Mouse (Mus musculus) liver, postnatal 0 days (tissue): ENCODE measurements at regions not wholly inside any gene's neighbourhood (a gene's known extent, or its start where the extent isn't known, plus 50 kb on each side); places are given as distances from the start of the nearest gene placed in this dataset.

Experiments
- ATAC-seq: fragments of 200-750 bp; cut with Nextera tagmentation; 2 replicates; pipeline ENCODE4 v1.8.0; 2017; ENCODE audit warnings: mild to moderate bottlenecking, moderate library complexity
- DNase-seq: peaks from one replicate; pipeline ENCODE4 v3.0.0-alpha.2; 2016
- H3K27ac ChIP-seq: fragments of 300-500 bp; sonication (generic); 2 replicates; pipeline ENCODE4 v1.5.1; 2014; ENCODE audit warnings: antibody characterized with exemption, moderate library complexity, mild to moderate bottlenecking, low read depth
- H3K27me3 ChIP-seq: fragments of 300-500 bp; sonication (generic); 2 replicates; pipeline ENCODE4 v1.6.1; 2014; ENCODE audit warnings: low read length, control low read depth, mixed read lengths; ENCODE audit not compliant: insufficient read depth
- H3K36me3 ChIP-seq: fragments of 300-500 bp; sonication (generic); replicated peaks from 2 replicates; pipeline ENCODE4 v1.6.1; 2014; ENCODE audit warnings: mild to moderate bottlenecking, control low read depth, low read length, moderate library complexity, mixed read lengths; ENCODE audit not compliant: insufficient read depth
- H3K4me1 ChIP-seq: fragments of 300-500 bp; sonication (generic); 2 replicates; pipeline ENCODE4 v1.6.1; 2014; ENCODE audit warnings: antibody characterized with exemption, mild to moderate bottlenecking, control low read depth; ENCODE audit not compliant: insufficient read depth
- H3K4me2 ChIP-seq: fragments of 300-500 bp; sonication (generic); 2 replicates; pipeline ENCODE4 v1.6.1; 2014; ENCODE audit warnings: low read depth, mild to moderate bottlenecking, low read length, moderate library complexity, mixed read lengths
- H3K4me3 ChIP-seq: fragments of 300-500 bp; sonication (generic); 2 replicates; pipeline ENCODE4 v1.5.1; 2014; ENCODE audit warnings: low read depth, low read length
- H3K9ac ChIP-seq: fragments of 300-500 bp; sonication (generic); replicated peaks from 2 replicates; pipeline ENCODE4 v1.6.1; 2014; ENCODE audit warnings: mild to moderate bottlenecking, moderate library complexity
- H3K9me3 ChIP-seq: fragments of 300-500 bp; sonication (generic); 2 replicates; pipeline ENCODE4 v1.6.1; 2016; ENCODE audit warnings: mild to moderate bottlenecking, control low read depth, low read length, mixed read lengths
- CTCF ChIP-seq: sonication (generic); IDR thresholded peaks from 2 replicates; pipeline ENCODE4 v1.5.1; 2016; ENCODE audit warnings: antibody characterized with exemption, low read depth
- EP300 ChIP-seq: IDR thresholded peaks from 2 replicates; pipeline ENCODE4 v1.6.1; 2016; ENCODE audit warnings: antibody characterized with exemption, low read depth, mild to moderate bottlenecking
- WGBS: fragments of 180-500 bp; shearing (Covaris S2); extraction: QIAGEN DNeasy Blood & Tissue Kit; methylation state at CpG from one replicate; pipeline ENCODE4 v1.1.7; 2014; ENCODE audit not compliant: insufficient replicate concordance; 5-methylcytosine and 5-hydroxymethylcytosine counted together

DNA sequence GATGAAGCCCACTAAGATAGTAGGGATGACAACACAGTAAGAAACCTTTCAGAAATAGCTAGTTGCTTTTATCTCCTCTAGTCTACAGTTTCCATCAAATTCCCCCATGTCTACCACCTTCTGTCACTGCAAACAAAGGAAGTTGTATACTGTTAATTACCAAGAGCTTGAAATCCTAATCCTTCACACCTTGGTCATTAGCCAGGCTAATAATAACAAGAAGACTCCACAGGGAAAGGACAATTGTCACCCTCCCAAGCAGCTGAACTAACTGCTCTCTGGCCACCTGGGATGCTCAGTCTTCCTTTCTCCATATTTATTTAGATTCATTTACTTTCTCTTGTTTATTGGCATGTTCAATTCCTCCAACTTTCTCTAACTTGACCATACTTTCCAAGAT lies 130.5 kb upstream of the Tll1 start:
- no peak overlapping the region for H3K27ac ChIP-seq
- no peak for DNase-seq
- no peak overlapping the region for H3K4me3 ChIP-seq
- no peaks in the 10 kb centered on the region for H3K27me3 ChIP-seq
- TF ChIP-seq EP300 (no peak), CTCF (no peak)
- no peaks in the 10 kb centered on the region for H3K4me1 ChIP-seq
- no peak overlapping the region for H3K4me2 ChIP-seq
- no peak for ATAC-seq
- no peaks in the 10 kb centered on the region for H3K9me3 ChIP-seq
- H3K36me3 ChIP-seq = no peaks in the 10 kb centered on the region
- H3K9ac ChIP-seq = no peak overlapping the region

DNA sequence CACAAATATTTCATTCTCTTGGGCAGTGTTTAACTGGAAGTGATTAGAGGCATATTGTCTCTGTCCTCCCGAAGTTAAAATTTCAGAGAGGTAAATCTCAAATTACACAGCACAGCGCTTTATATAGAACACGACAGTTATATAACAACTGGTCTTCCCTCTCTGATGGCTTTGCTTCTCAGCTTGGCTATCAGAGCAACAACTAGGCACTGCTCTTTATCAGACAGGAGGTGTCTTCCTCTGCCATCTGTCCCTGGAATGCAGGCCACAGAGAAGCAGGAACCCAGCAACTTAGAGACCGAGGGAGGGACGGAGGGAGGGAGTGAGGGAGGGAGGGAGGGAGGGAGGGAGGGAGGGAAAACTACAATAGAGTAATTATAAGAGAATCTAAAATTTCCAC lies 129.4 kb upstream of the Tll1 start:
- Histone ChIP-seq H3K4me1 (no peaks in the 10 kb centered on the region), H3K4me2 (no peak overlapping the region), H3K9ac (no peak overlapping the region), H3K36me3 (no peaks in the 10 kb centered on the region), H3K27ac (no peak overlapping the region), H3K27me3 (no peaks in the 10 kb centered on the region), H3K4me3 (no peak overlapping the region), H3K9me3 (no peaks in the 10 kb centered on the region)
- ATAC-seq (no peak), DNase-seq (no peak)
- 33% methylated on average over 5 of the region's 5 CpGs for WGBS
- no peak for TF ChIP-seq CTCF
- TF ChIP-seq EP300 = no peak

DNA sequence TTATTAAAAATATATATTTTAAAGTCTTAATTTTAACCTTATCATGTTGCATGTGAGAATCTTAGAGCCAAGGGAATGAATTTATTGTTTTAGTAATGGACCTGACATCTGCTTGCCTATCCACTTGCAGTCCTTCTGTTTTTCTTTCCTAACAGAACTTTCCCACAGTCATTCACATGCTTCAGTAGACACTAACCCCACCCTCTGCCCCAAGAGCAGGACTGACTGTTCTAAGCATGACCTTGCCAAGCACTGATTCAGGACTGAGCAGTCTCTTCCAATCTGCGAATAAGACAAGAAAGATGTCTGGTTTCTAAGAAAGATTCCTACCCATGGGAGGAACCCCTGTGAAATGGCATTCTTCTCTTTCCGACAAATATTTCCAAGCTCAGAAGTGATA lies 117.9 kb upstream of the Tll1 start:
- Histone ChIP-seq H3K27me3 (no peaks in the 10 kb centered on the region), H3K4me2 (no peak overlapping the region), H3K4me1 (no peaks in the 10 kb centered on the region), H3K36me3 (no peaks in the 10 kb centered on the region), H3K4me3 (no peak overlapping the region), H3K27ac (no peak overlapping the region), H3K9me3 (no peaks in the 10 kb centered on the region), H3K9ac (no peak overlapping the region)
- TF ChIP-seq EP300 (no peak), CTCF (no peak)
- DNase-seq = no peak
- WGBS = 80% methylated on average over 2 of the region's 2 CpGs
- no peak for ATAC-seq

DNA sequence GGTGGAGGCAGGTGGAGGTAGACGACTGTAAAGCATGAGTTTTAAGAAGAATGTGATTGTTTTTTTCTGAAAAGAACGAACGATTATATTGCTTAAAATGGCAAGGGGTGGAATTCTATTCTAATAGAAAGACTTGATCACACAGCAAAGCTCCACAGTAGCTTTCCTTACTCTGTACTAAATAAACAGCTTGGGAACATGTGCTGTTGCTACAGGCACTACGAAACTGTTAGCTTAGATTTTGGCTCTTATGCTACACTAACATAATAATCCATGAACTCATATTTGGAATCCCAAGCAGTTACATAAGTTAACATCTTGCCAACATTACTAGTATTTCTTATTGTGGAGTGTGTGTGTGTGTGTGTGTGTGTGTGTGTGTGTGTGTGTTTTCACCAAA lies 114.3 kb upstream of the Tll1 start:
- no peaks in the 10 kb centered on the region for H3K4me1 ChIP-seq
- no peak for ATAC-seq
- H3K27ac ChIP-seq = no peak overlapping the region
- no peaks in the 10 kb centered on the region for H3K36me3 ChIP-seq
- H3K9me3 ChIP-seq = no peaks in the 10 kb centered on the region
- no peaks in the 10 kb centered on the region for H3K27me3 ChIP-seq
- no peak for DNase-seq
- no peak overlapping the region for H3K4me2 ChIP-seq
- WGBS = 70% methylated on average over 4 of the region's 4 CpGs
- no peak overlapping the region for H3K9ac ChIP-seq
- TF ChIP-seq EP300 (no peak), CTCF (no peak)
- H3K4me3 ChIP-seq = no peak overlapping the region

DNA sequence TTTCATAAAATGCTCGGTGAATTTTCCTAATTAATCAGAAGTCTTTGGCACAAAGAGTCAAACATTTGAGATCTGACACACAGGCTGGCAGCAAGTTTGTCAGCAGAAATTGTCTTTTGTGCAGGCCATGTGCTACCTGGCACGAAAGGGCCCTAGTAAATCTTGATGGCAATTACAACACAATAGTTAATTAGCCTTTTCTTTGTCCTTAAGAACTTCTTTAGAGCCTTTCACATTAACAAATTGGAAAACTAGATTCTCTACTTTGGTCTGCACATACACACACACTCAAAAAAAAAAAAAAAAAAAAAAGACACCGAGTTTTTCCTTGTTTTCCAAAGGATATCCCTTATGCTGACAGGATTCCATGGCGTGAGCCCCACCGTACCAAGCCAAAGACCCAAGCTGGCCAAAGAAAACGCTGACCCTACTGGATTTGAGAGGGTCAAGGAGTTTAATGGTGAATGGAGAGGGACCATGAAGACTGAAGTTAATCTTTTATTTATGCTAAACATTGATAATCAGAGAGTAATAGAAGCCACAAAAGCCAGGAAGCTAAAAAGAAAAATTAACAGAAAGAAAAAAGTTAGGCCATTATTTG lies 113.2 kb upstream of the Tll1 start:
- TF ChIP-seq EP300 (no peak), CTCF (no peak)
- Histone ChIP-seq H3K36me3 (no peaks in the 10 kb centered on the region), H3K9ac (no peak overlapping the region), H3K4me3 (no peak overlapping the region), H3K9me3 (no peaks in the 10 kb centered on the region), H3K27me3 (no peaks in the 10 kb centered on the region), H3K4me2 (no peak overlapping the region), H3K4me1 (no peaks in the 10 kb centered on the region), H3K27ac (no peak overlapping the region)
- ATAC-seq (no peak), DNase-seq (no peak)
- WGBS = 67% methylated on average over 6 of the region's 6 CpGs

DNA sequence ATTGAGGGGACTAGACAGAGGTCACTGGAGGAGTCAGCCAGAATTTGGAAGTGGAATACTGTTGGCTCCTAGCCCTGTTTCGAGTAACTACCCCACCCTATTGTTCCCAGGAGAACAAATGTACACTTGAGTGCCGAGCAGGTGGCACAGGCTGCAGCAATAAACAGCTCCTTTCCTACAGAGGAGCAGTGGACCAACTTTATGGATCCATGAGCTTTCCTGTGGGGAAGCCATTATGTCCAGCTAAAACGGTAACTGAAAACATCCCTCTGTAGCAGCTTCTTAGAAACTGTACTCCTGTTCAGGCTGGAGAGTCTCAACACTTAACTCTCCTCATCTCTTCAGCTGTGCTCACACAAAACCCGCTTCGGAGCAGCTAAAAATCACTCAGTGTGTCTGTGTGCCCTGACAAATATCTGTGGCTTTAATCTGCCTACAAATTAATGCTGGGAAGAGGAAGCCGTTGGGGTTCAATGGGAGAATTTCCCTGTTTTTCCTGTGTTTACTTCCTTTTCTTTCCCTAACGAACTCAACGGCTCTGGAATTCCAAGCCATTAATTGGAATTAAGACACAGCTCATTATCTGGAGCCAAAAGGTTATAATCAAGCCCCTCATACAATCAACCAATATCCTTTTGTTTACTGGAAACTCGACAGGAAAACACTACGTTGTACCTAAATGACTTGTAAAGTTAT lies 112.6 kb upstream of the Tll1 start:
- H3K36me3 ChIP-seq = no peaks in the 10 kb centered on the region
- no peak for ATAC-seq
- no peak overlapping the region for H3K4me2 ChIP-seq
- H3K27ac ChIP-seq = no peak overlapping the region
- no peak overlapping the region for H3K9ac ChIP-seq
- H3K4me1 ChIP-seq = no peaks in the 10 kb centered on the region
- no peaks in the 10 kb centered on the region for H3K27me3 ChIP-seq
- 66% methylated on average over 10 of the region's 10 CpGs for WGBS
- no peak overlapping the region for H3K4me3 ChIP-seq
- H3K9me3 ChIP-seq = no peaks in the 10 kb centered on the region
- DNase-seq = no peak
- no peak for TF ChIP-seq CTCF
- no peak for TF ChIP-seq EP300
